Mouse (Mus musculus): Measurements from ENCODE around the gene Zbed6. TPM values are rescaled to one million over a fixed set of nuclear protein-coding genes. Genes with fewer than 3 reads are reported as not detected.
"Not testable (repeated sequence)": the region's sequence is repeated elsewhere in the genome, so short reads cannot be mapped to it uniquely, and the experiment has no call there.

Zbed6 gene
- polyA plus RNA-seq (2012; ENCODE audit: insufficient read depth, insufficient read length, low replicate concordance, missing spikeins): not detected in 2 replicates

- TF ChIP-seq POLR2A (IDR thresholded peaks at IDR 0.05; ENCODE audit: insufficient read depth, low read depth, low read length): no peak
- no peak for TF ChIP-seq CTCF (IDR thresholded peaks at IDR 0.05; ENCODE audit: insufficient read depth, low read depth, low read length)
- 1% methylated on average over 41 of the region's 41 CpGs for WGBS
- peak within 1 kb of the TSS; percentile 87 for H3K27ac ChIP-seq (ENCODE audit: insufficient read depth, low read depth, low read length)
- peaks cover 4% of the 10 kb centered on the region for H3K4me1 ChIP-seq (ENCODE audit: control insufficient read depth, insufficient read depth, low read length)
- peak within 1 kb of the TSS; percentile 74 for H3K4me3 ChIP-seq (ENCODE audit: insufficient read depth, low read depth, low read length)
These were observed at the start of gene Zbed6 for GRCm38 (mm10) chr1:133660466-133661202. Zbed6 (minus strand) TSS chr1:133660885.

GRCm38 (mm10) chr1:133709292-133709691 lies 48.6 kb upstream of the Zbed6 start:
- Histone ChIP-seq H3K4me1 (ENCODE audit: control insufficient read depth, insufficient read depth, low read length) (peaks cover 6% of the 10 kb centered on the region), H3K27ac (ENCODE audit: insufficient read depth, low read depth, low read length) (no peak overlapping the region), H3K4me3 (ENCODE audit: insufficient read depth, low read depth, low read length) (no peak overlapping the region)
- WGBS: 88% methylated on average over 3 of the region's 3 CpGs
- TF ChIP-seq CTCF (IDR thresholded peaks at IDR 0.05; ENCODE audit: insufficient read depth, low read depth, low read length): no peak
- no peak for TF ChIP-seq POLR2A (IDR thresholded peaks at IDR 0.05; ENCODE audit: insufficient read depth, low read depth, low read length)

- H3K4me3 ChIP-seq (ENCODE audit: insufficient read depth, low read depth, low read length); H3K4me1 ChIP-seq (ENCODE audit: control insufficient read depth, insufficient read depth, low read length); H3K27ac ChIP-seq (ENCODE audit: insufficient read depth, low read depth, low read length): not testable (repeated sequence)
- WGBS: 26% methylated on average over 1 of the region's 2 CpGs
These were observed 41.1 kb upstream of the Zbed6 start for GRCm38 (mm10) chr1:133701824-133702223.

GRCm38 (mm10) chr1:133697935-133698620 lies 37.4 kb upstream of the Zbed6 start:
- H3K4me1 ChIP-seq (ENCODE audit: control insufficient read depth, insufficient read depth, low read length): peaks cover 15% of the 10 kb centered on the region
- H3K4me3 ChIP-seq (ENCODE audit: insufficient read depth, low read depth, low read length): no peak overlapping the region
- WGBS: 88% methylated on average over 12 of the region's 12 CpGs
- TF ChIP-seq CTCF (IDR thresholded peaks at IDR 0.05; ENCODE audit: insufficient read depth, low read depth, low read length): no peak
- no peak for TF ChIP-seq POLR2A (IDR thresholded peaks at IDR 0.05; ENCODE audit: insufficient read depth, low read depth, low read length)
- no peak overlapping the region for H3K27ac ChIP-seq (ENCODE audit: insufficient read depth, low read depth, low read length)

- no peak overlapping the region for H3K4me3 ChIP-seq (ENCODE audit: insufficient read depth, low read depth, low read length)
- no peak overlapping the region for H3K27ac ChIP-seq (ENCODE audit: insufficient read depth, low read depth, low read length)
- H3K4me1 ChIP-seq (ENCODE audit: control insufficient read depth, insufficient read depth, low read length): peaks cover 15% of the 10 kb centered on the region
- TF ChIP-seq CTCF (IDR thresholded peaks at IDR 0.05; ENCODE audit: insufficient read depth, low read depth, low read length): no peak
- TF ChIP-seq POLR2A (IDR thresholded peaks at IDR 0.05; ENCODE audit: insufficient read depth, low read depth, low read length): no peak
- WGBS: 10% methylated on average over 7 of the region's 7 CpGs
These were observed 35.2 kb upstream of the Zbed6 start for GRCm38 (mm10) chr1:133695901-133696300.

- no peak overlapping the region for H3K27ac ChIP-seq (ENCODE audit: insufficient read depth, low read depth, low read length)
- peaks cover 15% of the 10 kb centered on the region for H3K4me1 ChIP-seq (ENCODE audit: control insufficient read depth, insufficient read depth, low read length)
- H3K4me3 ChIP-seq (ENCODE audit: insufficient read depth, low read depth, low read length): no peak overlapping the region
- no peak for TF ChIP-seq POLR2A (IDR thresholded peaks at IDR 0.05; ENCODE audit: insufficient read depth, low read depth, low read length)
- TF ChIP-seq CTCF (IDR thresholded peaks at IDR 0.05; ENCODE audit: insufficient read depth, low read depth, low read length): no peak
- WGBS: 86% methylated on average over 1 of the region's 1 CpGs
These were observed 34.2 kb upstream of the Zbed6 start for GRCm38 (mm10) chr1:133694876-133695275.

- no peak overlapping the region for H3K4me3 ChIP-seq (ENCODE audit: insufficient read depth, low read depth, low read length)
- TF ChIP-seq POLR2A (IDR thresholded peaks at IDR 0.05; ENCODE audit: insufficient read depth, low read depth, low read length) (no peak), CTCF (IDR thresholded peaks at IDR 0.05; ENCODE audit: insufficient read depth, low read depth, low read length) (no peak)
- no peak overlapping the region for H3K27ac ChIP-seq (ENCODE audit: insufficient read depth, low read depth, low read length)
- H3K4me1 ChIP-seq (ENCODE audit: control insufficient read depth, insufficient read depth, low read length): peaks cover 15% of the 10 kb centered on the region
- WGBS: 52% methylated on average over 1 of the region's 1 CpGs
These were observed 33.6 kb upstream of the Zbed6 start for GRCm38 (mm10) chr1:133694301-133694700.

GRCm38 (mm10) chr1:133693536-133694114 lies 32.9 kb upstream of the Zbed6 start:
- Histone ChIP-seq H3K4me3 (ENCODE audit: insufficient read depth, low read depth, low read length) (no peak overlapping the region), H3K4me1 (ENCODE audit: control insufficient read depth, insufficient read depth, low read length) (peaks cover 15% of the 10 kb centered on the region), H3K27ac (ENCODE audit: insufficient read depth, low read depth, low read length) (no peak overlapping the region)
- TF ChIP-seq POLR2A (IDR thresholded peaks at IDR 0.05; ENCODE audit: insufficient read depth, low read depth, low read length): no peak
- TF ChIP-seq CTCF (IDR thresholded peaks at IDR 0.05; ENCODE audit: insufficient read depth, low read depth, low read length): no peak
- WGBS: 85% methylated on average over 11 of the region's 11 CpGs

- Histone ChIP-seq H3K4me1 (ENCODE audit: control insufficient read depth, insufficient read depth, low read length) (peaks cover 12% of the 10 kb centered on the region), H3K27ac (ENCODE audit: insufficient read depth, low read depth, low read length) (no peak overlapping the region), H3K4me3 (ENCODE audit: insufficient read depth, low read depth, low read length) (no peak overlapping the region)
- TF ChIP-seq POLR2A (IDR thresholded peaks at IDR 0.05; ENCODE audit: insufficient read depth, low read depth, low read length): no peak
- no peak for TF ChIP-seq CTCF (IDR thresholded peaks at IDR 0.05; ENCODE audit: insufficient read depth, low read depth, low read length)
- 68% methylated on average over 4 of the region's 4 CpGs for WGBS
These were observed 31.5 kb upstream of the Zbed6 start for GRCm38 (mm10) chr1:133692195-133692594.
